Mouse (Mus musculus): ENCODE data around the gene Plin3. TPM values are rescaled to one million over a fixed set of nuclear protein-coding genes. Genes with fewer than 3 reads are reported as not detected.

Gene Plin3
- polyA plus RNA-seq, 1 experiment from 2014 or later, result 95.1 TPM

GRCm38 (mm10) chr17:56282802-56283201 lies 9.9 kb downstream of the Plin3 start:
- 87% methylated on average over 4 of the region's 4 CpGs for WGBS
- Histone ChIP-seq H3K4me2 (ENCODE audit: low read length) (no peak overlapping the region), H3K9ac (ENCODE audit: low read length) (no peak overlapping the region), H3K4me3 (ENCODE audit: low read depth, low read length) (no peak overlapping the region), H3K27me3 (replicated peaks; ENCODE audit: control insufficient read depth, insufficient read depth, low read length) (no peaks in the 10 kb centered on the region), H3K27ac (ENCODE audit: low read depth) (no peak overlapping the region), H3K4me1 (replicated peaks; ENCODE audit: control insufficient read depth, insufficient read depth, low read length) (peaks cover 10% of the 10 kb centered on the region), H3K36me3 (ENCODE audit: control insufficient read depth, insufficient read depth, low read length) (peaks cover 70% of the 10 kb centered on the region), H3K9me3 (ENCODE audit: control insufficient read depth, low read length) (no peaks in the 10 kb centered on the region)
- DNase-seq (ENCODE audit: low spot score) (no peak), ATAC-seq (replicated peaks; ENCODE audit: low FRiP score, low TSS enrichment, low read depth) (no peak)

- H3K9me3 ChIP-seq (ENCODE audit: control insufficient read depth, low read length), result no peaks in the 10 kb centered on the region
- peaks cover 63% of the 10 kb centered on the region for H3K36me3 ChIP-seq (ENCODE audit: control insufficient read depth, insufficient read depth, low read length)
Observed at GRCm38 (mm10) chr17:56281193-56281592, 11.5 kb downstream of the Plin3 start.

GRCm38 (mm10) chr17:56279481-56280155 lies 13.1 kb downstream of the Plin3 start:
- Histone ChIP-seq H3K4me2 (ENCODE audit: low read length) (no peak overlapping the region), H3K9ac (ENCODE audit: low read length) (no peak overlapping the region), H3K27me3 (replicated peaks; ENCODE audit: control insufficient read depth, insufficient read depth, low read length) (no peaks in the 10 kb centered on the region), H3K4me3 (ENCODE audit: low read depth, low read length) (no peak overlapping the region), H3K9me3 (ENCODE audit: control insufficient read depth, low read length) (no peaks in the 10 kb centered on the region), H3K27ac (ENCODE audit: low read depth) (no peak overlapping the region), H3K4me1 (replicated peaks; ENCODE audit: control insufficient read depth, insufficient read depth, low read length) (peaks cover 10% of the 10 kb centered on the region), H3K36me3 (ENCODE audit: control insufficient read depth, insufficient read depth, low read length) (peaks cover 48% of the 10 kb centered on the region)
- ATAC-seq (replicated peaks; ENCODE audit: low FRiP score, low TSS enrichment, low read depth), result no peak
- no peak for DNase-seq (ENCODE audit: low spot score)
- WGBS, result 88% methylated on average over 12 of the region's 12 CpGs

More at GRCm38 (mm10) chr17:56281193-56281592, 11.5 kb downstream of the Plin3 start:
- peaks cover 10% of the 10 kb centered on the region for H3K4me1 ChIP-seq (replicated peaks; ENCODE audit: control insufficient read depth, insufficient read depth, low read length)
- WGBS, result 92% methylated on average over 12 of the region's 12 CpGs
- H3K27me3 ChIP-seq (replicated peaks; ENCODE audit: control insufficient read depth, insufficient read depth, low read length), result no peaks in the 10 kb centered on the region
- H3K27ac ChIP-seq (ENCODE audit: low read depth), result no peak overlapping the region
- no peak overlapping the region for H3K9ac ChIP-seq (ENCODE audit: low read length)
- H3K4me3 ChIP-seq (ENCODE audit: low read depth, low read length), result no peak overlapping the region
- DNase-seq (ENCODE audit: low spot score) (no peak), ATAC-seq (replicated peaks; ENCODE audit: low FRiP score, low TSS enrichment, low read depth) (no peak)
- no peak overlapping the region for H3K4me2 ChIP-seq (ENCODE audit: low read length)

GRCm38 (mm10) chr17:56278340-56278739 lies 14.3 kb downstream of the Plin3 start:
- peak overlapping the region; percentile 93; the same call in 1 of the 2 replicates for H3K27ac ChIP-seq (ENCODE audit: low read depth)
- H3K36me3 ChIP-seq (ENCODE audit: control insufficient read depth, insufficient read depth, low read length), result peaks cover 37% of the 10 kb centered on the region
- no peaks in the 10 kb centered on the region for H3K27me3 ChIP-seq (replicated peaks; ENCODE audit: control insufficient read depth, insufficient read depth, low read length)
- H3K4me2 ChIP-seq (ENCODE audit: low read length), result no peak overlapping the region
- H3K9ac ChIP-seq (ENCODE audit: low read length), result no peak overlapping the region
- peaks cover 10% of the 10 kb centered on the region for H3K4me1 ChIP-seq (replicated peaks; ENCODE audit: control insufficient read depth, insufficient read depth, low read length)
- no peak overlapping the region for H3K4me3 ChIP-seq (ENCODE audit: low read depth, low read length)
- 85% methylated on average over 5 of the region's 5 CpGs for WGBS
- H3K9me3 ChIP-seq (ENCODE audit: control insufficient read depth, low read length), result no peaks in the 10 kb centered on the region
- no peak for DNase-seq (ENCODE audit: low spot score)
- ATAC-seq (replicated peaks; ENCODE audit: low FRiP score, low TSS enrichment, low read depth), result no peak

GRCm38 (mm10) chr17:56277567-56277893 lies 15.1 kb downstream of the Plin3 start:
- 33% methylated on average over 2 of the region's 2 CpGs for WGBS
- H3K9ac ChIP-seq (ENCODE audit: low read length), result peak overlapping the region; percentile 46; the same call in 1 of the 2 replicates
- no peak for DNase-seq (ENCODE audit: low spot score)

GRCm38 (mm10) chr17:56276643-56277566 lies 15.8 kb downstream of the Plin3 start, which contains the start of gene Ticam1:
Gene Ticam1 (minus strand): TSS chr17:56276786.
- H3K36me3 ChIP-seq (ENCODE audit: control insufficient read depth, insufficient read depth, low read length), result peaks cover 33% of the 10 kb centered on the region
- H3K4me3 ChIP-seq (ENCODE audit: low read depth, low read length), result peak within 1 kb of the TSS; percentile 55
- peaks cover 10% of the 10 kb centered on the region for H3K4me1 ChIP-seq (replicated peaks; ENCODE audit: control insufficient read depth, insufficient read depth, low read length)
- ATAC-seq (replicated peaks; ENCODE audit: low FRiP score, low TSS enrichment, low read depth) (peak; percentile 90), DNase-seq (ENCODE audit: low spot score) (peak; percentile 95)
- peak within 1 kb of the TSS; percentile 70 for H3K4me2 ChIP-seq (ENCODE audit: low read length)
- no peaks in the 10 kb centered on the region for H3K9me3 ChIP-seq (ENCODE audit: control insufficient read depth, low read length)
- H3K27me3 ChIP-seq (replicated peaks; ENCODE audit: control insufficient read depth, insufficient read depth, low read length), result no peaks in the 10 kb centered on the region
- WGBS, result 3% methylated on average over 19 of the region's 21 CpGs
- H3K27ac ChIP-seq (ENCODE audit: low read depth), result peak within 1 kb of the TSS; percentile 93
- H3K9ac ChIP-seq (ENCODE audit: low read length), result peak within 1 kb of the TSS; percentile 77

More at GRCm38 (mm10) chr17:56277567-56277893, 15.1 kb downstream of the Plin3 start:
- H3K4me2 ChIP-seq (ENCODE audit: low read length), result peak overlapping the region; percentile 70
- H3K27ac ChIP-seq (ENCODE audit: low read depth), result peak overlapping the region; percentile 93
- H3K4me1 ChIP-seq (replicated peaks; ENCODE audit: control insufficient read depth, insufficient read depth, low read length), result peaks cover 10% of the 10 kb centered on the region
- H3K27me3 ChIP-seq (replicated peaks; ENCODE audit: control insufficient read depth, insufficient read depth, low read length), result no peaks in the 10 kb centered on the region
- H3K36me3 ChIP-seq (ENCODE audit: control insufficient read depth, insufficient read depth, low read length), result peaks cover 29% of the 10 kb centered on the region
- H3K4me3 ChIP-seq (ENCODE audit: low read depth, low read length), result peak overlapping the region; percentile 55; the same call in 1 of the 2 replicates
- no peak for ATAC-seq (replicated peaks; ENCODE audit: low FRiP score, low TSS enrichment, low read depth)
- no peaks in the 10 kb centered on the region for H3K9me3 ChIP-seq (ENCODE audit: control insufficient read depth, low read length)

- Histone ChIP-seq H3K4me3 (ENCODE audit: low read depth, low read length) (peak overlapping the region; percentile 55), H3K4me1 (replicated peaks; ENCODE audit: control insufficient read depth, insufficient read depth, low read length) (peaks cover 10% of the 10 kb centered on the region), H3K9ac (ENCODE audit: low read length) (peak overlapping the region; percentile 77), H3K9me3 (ENCODE audit: control insufficient read depth, low read length) (no peaks in the 10 kb centered on the region), H3K27me3 (replicated peaks; ENCODE audit: control insufficient read depth, insufficient read depth, low read length) (no peaks in the 10 kb centered on the region), H3K27ac (ENCODE audit: low read depth) (peak overlapping the region; percentile 93), H3K4me2 (ENCODE audit: low read length) (peak overlapping the region; percentile 70), H3K36me3 (ENCODE audit: control insufficient read depth, insufficient read depth, low read length) (peaks cover 35% of the 10 kb centered on the region)
- WGBS, result 20% methylated on average over 5 of the region's 5 CpGs
- DNase-seq (ENCODE audit: low spot score) (peak; percentile 71), ATAC-seq (replicated peaks; ENCODE audit: low FRiP score, low TSS enrichment, low read depth) (peak; percentile 13; the same call in 1 of the 2 replicates)
Observed at GRCm38 (mm10) chr17:56275842-56276480, 16.7 kb downstream of the Plin3 start.

GRCm38 (mm10) chr17:56273986-56274385 lies 18.7 kb downstream of the Plin3 start:
- peaks cover 29% of the 10 kb centered on the region for H3K36me3 ChIP-seq (ENCODE audit: control insufficient read depth, insufficient read depth, low read length)
- WGBS, result 84% methylated on average over 5 of the region's 5 CpGs
- H3K4me3 ChIP-seq (ENCODE audit: low read depth, low read length), result no peak overlapping the region
- DNase-seq (ENCODE audit: low spot score) (no peak), ATAC-seq (replicated peaks; ENCODE audit: low FRiP score, low TSS enrichment, low read depth) (no peak)
- peaks cover 13% of the 10 kb centered on the region for H3K4me1 ChIP-seq (replicated peaks; ENCODE audit: control insufficient read depth, insufficient read depth, low read length)
- H3K9ac ChIP-seq (ENCODE audit: low read length), result no peak overlapping the region
- H3K27ac ChIP-seq (ENCODE audit: low read depth), result no peak overlapping the region
- no peaks in the 10 kb centered on the region for H3K9me3 ChIP-seq (ENCODE audit: control insufficient read depth, low read length)
- H3K4me2 ChIP-seq (ENCODE audit: low read length), result no peak overlapping the region
- no peaks in the 10 kb centered on the region for H3K27me3 ChIP-seq (replicated peaks; ENCODE audit: control insufficient read depth, insufficient read depth, low read length)
